Mouse (Mus musculus): ENCODE data around the gene Arhgef16. TPM values are rescaled to one million over a fixed set of nuclear protein-coding genes. Genes with fewer than 3 reads are reported as not detected.

Arhgef16 gene
- total RNA-seq, 2 experiments from 2014 or later: 1.7 to 2.4 TPM

DNA sequence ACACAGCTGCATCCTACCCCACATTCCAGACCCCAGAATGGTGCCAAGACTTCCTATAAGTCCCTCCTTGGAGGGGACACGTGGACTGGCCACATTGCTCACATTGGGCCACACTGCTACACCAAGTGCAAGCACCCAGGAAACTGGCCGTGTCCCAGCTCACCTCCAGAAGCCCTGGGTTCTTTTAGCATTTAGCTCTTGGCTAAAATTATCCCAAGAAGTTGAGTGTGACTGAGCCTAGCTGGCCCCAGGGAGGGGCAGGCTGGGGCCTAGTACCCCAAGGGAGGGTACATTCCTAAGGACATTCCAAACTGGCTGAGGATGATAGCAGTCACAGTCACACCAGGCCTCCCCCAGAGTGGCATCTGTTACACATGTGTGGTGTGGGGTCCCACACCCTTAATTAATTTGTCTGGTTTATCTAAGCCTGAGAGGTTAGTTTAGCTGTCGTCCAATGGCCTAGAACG, 7.7 kb downstream of the Arhgef16 start:
- no peak for DNase-seq

DNA sequence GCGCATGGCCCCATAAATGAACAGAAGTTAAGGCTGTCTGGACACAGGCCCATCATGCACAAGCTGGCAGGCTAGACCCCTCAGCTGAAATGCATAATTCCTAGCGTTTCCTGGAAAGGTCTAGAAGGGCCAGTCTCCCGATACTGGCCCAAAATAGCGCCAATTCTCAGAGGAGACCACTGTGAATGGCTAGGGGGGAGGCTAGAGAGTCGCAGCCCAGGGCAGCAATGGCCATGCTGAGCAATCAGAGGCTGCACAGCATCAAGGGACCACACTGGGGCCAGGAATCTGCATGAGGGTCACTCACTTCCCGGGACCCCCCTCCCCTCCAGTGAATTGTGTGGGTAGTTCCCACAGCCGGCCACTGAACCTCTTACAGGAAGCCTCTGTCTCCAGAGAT, 17.8 kb downstream of the Arhgef16 start:
- no peak for DNase-seq

DNA sequence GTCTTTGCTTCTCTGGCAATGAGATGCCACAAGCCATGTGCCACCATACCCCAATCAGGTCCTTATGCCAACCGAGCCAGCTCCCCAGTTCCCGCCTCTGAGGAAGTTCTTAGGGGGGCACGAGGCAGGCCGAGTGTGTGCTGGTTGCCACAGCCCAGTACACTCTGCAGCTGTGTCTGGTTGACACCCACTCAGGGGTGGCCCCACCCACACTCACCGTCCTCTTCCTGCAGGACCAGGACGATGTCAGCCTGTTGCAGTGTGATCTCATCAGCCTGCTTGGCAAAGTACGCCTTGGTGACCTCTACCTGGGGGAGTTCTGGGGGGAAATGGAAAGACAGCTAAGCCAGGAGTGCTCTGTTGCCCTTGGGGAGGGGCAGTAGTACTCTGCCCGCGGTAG, 22.0 kb downstream of the Arhgef16 start:
- no peak for DNase-seq

DNA sequence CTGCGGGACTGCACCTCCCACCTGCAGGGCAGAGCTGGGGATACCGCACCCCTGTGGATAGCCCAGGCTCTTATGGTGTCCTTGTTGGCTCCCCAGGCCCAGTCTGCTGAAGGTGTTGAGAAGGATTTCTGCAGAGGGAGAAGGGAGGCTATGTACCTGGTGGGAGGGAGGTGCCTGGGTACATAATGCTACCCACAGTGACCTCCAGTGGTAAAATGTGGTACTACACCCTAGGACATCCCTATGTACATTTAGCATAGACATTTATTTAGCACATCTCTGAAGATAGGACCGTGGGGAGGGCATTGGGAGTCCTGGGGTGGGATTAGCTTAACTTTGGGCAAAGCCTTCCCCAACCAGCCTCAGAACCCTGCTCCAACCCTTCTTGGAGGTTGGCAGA, 28.5 kb downstream of the Arhgef16 start:
- DNase-seq: peak; percentile 65

DNA sequence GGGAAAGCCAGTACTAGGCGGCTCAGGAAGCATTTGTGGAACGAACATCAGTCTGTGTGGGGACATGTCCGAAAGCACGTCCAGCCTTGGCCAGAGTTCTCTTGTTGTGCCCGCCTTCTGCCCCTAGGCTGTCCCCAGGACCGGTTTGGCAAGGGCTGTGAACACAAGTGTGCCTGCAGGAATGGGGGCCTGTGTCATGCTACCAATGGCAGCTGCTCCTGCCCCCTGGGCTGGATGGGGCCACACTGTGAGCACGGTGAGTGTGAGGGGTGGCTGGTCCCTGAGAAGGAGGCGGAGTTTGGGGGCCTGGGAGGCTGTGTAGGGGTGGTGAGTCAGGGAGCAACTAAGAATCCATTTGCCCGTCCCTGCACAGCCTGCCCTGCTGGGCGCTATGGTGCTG, 32.0 kb downstream of the Arhgef16 start:
- no peak for DNase-seq

DNA sequence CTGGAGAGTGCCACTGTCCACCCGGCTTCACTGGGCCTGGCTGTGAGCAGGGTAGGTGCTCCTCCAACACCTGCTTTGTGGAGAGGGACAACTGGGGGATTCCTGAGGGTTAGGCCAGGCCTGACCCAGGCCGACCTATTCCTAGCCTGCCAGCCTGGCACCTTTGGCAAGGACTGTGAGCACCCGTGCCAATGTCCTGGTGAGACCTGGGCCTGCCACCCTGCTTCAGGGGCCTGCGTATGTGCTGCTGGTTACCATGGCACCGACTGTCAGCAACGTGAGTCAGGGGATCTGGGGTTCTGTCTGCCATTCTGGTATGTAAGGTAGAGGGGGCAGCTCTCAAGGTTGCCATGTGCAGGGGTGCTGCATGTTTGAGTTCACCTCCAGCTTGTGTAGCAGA, 34.0 kb downstream of the Arhgef16 start:
- DNase-seq: no peak

DNA sequence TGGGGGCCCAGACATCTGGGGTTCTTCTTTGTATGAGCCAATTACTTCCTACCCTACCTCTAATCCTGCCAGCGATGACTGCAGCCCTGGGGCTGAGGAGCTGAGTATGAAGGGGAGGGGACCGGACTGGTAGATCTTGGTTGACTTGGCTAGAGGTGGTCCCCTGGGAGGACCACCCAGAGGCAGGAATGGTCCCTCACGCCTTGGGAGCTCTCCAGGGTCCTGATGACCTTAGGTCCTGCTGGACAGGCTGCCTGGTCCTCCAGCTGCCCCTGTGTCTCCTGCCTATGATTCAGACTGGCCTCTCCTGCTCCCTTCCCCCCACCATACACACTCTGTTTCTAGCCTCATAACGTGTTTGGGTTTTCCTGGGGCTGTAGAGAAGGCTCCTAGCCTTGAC, 39.4 kb downstream of the Arhgef16 start:
- DNase-seq: peak; percentile 33

DNA sequence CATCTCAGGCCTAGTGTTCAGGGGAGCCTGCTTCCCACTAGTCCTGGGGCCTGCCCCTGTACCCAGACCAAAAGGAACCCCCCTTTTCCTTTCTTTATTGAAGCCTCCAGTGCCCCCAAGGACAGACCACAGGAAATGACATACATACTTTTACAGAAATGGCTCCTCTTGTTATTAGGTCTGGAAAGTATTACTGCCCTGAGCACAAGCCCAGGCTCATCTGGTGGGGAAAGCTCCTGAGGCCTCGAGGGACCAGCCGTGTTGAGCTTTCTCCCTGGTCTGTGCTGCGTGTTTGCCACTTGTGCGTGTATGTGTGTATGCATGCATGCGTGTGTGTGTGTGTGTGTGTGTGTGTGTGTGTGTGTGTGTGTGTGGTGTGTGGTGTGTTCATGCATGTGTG, 40.7 kb downstream of the Arhgef16 start:
- DNase-seq: no peak

DNA sequence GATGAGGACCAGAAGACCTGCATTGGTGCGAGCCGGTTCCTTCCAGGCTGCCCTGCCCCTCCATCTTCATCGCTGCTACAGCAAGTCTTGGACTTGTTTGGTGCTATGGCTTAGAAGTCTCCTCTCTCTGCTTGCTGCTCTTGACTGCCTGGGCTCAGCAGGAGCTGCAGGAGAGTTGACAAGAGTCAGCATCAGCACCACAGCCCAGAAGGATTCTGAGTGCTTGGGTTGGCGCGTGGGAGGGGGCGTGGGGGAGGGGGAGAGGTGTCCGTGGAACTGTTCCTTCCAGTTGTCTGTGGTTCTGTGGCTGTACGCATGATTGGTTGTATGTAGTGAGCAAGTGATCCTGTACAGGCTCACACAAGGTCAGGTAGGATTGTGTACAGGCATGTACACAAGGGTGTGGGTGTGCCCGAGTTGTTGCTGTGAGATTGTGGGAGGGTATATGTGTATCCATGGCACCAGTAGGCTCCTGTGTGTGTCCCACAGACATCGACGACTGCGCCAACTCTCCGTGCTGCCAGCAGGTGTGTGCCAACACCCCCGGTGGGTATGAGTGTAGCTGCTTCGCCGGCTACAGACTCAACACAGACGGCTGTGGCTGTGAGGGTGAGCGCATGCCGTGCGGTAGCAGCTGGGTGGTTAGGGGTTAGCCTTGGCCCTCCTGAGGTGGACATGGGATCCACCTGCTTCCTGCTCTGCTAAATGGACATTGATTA, 48.8 kb downstream of the Arhgef16 start:
- DNase-seq: no peak

DNA sequence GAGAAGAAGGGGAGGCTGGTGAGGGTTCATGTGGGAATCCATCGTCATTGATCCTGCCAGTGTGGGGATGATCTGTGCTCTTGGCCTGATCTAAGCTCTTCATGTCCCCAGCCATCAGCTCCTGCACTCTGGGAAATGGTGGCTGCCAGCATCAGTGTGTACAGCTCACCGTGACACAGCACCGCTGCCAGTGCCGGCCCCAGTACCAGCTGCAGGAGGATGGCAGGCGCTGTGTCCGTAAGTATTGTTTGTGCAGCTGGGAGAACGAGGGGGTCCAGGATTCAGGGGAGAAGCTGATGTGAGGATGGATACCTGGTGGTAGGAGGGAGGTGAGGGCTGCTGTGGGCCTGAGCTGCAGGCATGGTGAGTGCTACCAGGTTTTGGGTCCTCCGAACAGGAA, 52.2 kb downstream of the Arhgef16 start:
- no peak for DNase-seq

DNA sequence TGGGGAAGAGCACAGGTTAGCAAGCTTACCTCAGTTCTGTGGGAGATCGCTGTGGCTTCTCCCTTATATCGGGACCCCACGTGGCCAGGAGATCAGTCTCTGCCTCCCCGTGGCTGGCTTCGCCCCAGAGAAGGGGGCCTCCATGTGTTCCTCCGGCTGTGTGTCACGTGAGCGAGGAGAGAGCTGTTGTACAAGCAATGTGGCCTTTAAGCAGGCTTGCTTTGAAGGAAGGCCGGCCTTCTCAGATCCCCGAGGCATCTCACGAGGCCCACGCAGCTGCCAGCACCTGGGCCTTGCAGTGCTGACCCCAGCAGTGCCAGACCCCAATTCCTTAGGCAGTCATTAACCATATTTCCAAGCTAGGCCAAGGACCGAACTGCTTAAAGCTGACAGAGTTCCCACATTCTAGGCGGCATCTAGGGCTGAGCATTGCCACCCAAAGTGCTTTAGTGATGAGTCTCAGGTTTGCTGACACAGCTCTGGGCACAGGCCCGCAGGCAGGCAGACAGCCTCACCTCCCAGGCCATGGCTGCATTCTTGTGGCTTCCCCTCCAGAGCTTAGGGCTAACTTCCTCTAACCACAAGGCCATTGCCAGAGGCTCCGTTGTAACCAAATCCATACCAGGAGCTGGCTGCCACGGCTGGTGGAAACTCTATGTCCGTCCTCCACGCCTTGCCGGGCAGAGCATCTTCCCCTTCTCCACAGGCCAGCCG, 53.2 kb downstream of the Arhgef16 start:
- DNase-seq: no peak

DNA sequence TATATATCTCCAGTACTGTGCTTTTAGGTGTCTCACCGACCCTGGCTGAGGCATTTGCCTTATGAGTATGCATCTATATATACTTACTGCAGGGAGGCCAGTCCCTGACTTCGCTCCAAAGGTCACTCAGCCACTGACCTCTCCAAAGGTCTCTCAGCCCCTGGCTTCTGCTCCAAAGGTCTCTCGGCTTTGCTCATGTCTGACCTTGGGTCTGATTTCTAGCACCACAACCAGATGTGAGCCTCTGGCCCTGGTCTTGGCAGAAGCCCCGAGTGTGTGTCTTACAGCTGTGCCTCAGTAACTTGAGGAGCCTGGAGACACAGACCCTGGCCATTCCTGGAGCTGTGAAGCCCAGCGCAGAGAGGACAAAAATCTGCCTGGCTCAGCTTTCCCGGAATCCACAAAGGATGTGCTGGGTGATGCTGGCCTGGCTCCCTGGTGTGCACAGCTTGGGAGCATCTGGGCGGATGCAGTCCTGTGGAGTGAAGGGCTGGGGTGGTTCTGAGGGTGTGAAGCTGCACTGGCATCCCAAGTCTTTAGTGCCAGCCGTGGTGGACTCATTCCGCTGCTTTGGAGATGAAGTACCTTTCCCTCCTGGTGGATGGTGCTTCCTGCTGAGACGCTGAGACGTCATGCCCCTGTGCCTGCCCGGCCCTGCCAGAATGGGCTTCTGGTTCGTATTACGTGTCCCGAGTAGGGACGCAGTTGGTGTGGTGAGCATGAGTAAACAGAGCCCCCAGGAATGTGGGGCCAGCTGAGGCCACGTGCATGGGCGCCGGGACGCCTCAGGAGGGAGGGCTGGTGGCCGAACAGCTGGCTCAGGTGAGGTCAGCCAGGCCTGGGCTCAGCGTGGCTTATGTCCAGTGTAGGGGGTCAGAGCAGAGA, 54.0 kb downstream of the Arhgef16 start:
- no peak for DNase-seq

DNA sequence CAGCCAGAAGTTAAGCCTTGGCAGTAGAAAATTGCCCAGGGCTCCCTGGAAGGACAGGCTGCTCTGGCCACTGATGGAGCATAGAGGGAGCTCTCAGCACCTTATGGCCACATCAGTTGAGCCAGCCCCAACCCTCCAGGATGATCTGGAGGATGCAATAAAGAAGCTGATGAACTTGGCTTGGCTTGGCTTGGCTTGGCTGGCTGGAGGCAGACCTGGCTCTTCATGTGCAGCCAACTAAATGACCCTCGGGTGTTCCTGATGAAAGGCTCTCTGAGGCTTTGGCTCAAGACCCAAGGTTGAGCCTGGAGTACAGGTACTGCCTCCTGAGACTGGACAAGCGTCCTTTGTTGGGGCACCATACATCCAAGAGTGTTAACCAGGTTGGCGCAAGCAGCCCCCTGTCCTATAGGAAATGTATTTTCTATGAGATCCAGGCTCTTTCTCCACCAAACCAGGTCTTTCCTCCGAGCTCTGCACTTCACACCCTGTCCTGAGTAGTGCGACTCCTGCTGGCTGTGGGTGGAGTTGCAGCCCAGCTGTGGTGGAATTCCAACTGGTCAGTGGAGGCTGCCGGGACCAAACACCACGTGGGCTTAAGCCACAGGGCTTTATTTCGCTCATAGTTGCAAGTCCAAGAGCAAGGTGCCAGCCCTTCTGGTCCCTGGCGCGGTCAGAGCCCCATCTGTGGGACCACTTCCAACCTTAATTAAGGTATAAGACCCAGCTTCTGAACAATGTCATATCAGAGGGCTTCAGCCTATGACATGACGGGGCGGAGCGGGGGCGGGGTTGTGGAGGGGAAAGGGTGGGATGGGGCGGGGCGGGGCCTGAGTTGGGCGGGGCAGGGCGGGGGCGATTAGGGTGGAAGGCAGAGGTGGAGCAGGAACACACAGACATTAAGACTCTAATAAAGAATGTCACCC, 55.1 kb downstream of the Arhgef16 start:
- DNase-seq: peak; percentile 88

DNA sequence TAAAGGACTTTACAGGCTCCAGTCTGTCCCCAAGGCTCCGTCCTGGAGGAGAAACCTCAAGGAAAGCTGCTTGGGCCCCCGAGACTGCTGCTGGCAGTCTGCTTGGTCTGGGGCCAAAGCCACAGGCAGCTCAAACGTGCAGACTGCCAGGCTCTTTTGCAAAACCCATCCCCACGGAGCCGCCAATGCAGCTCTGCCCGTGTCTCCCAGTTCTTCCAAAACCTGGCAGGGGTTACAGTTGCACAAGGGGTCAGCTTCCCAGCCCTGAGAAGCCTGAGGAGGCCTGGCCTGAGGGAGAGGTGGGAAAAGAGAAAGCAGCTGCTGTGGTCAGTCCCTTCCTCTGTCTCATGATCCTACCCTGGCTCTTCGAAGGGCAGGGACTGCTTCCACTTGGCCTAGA, 56.1 kb downstream of the Arhgef16 start:
- peak; percentile 76 for DNase-seq

DNA sequence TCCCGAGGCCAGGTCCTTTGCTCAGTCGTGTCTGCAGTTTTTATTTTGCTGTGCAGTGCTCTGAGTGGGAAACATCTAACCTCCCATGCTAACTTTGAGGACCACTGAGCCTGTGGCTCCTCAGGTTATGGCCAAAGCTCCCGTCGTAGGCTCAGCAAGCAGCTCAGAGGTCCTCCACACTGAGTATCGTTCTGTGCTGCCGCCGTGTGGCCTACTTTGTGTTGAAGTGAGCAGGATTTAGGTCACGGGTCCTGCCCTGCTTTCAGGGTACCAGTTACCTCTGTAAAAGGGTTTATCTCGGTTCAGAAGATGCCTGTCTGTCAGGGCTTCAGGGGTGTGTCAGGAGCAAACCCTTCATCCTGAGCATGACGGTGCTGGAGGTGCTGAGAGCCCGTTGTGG, 60.9 kb downstream of the Arhgef16 start:
- DNase-seq: no peak

DNA sequence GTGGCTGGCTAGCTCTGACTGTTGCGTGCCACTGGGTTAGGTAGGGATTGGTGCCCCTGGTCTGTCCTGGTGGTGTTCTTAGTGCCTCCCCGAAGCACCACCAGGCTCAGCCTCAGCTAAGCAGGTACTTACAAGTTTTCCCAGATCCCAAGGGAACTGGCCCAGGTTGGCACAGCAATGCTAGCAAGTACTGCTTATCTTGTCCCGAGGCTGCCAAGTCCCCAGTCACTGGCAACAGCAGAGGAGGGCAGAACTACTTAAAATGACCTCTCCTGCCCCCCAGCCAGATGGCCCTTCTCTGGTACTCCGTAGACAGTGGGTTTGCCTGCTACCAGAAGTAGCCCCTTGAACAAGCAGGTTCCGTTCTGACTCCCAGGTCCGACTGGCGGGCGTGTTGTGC, 62.3 kb downstream of the Arhgef16 start:
- no peak for DNase-seq

DNA sequence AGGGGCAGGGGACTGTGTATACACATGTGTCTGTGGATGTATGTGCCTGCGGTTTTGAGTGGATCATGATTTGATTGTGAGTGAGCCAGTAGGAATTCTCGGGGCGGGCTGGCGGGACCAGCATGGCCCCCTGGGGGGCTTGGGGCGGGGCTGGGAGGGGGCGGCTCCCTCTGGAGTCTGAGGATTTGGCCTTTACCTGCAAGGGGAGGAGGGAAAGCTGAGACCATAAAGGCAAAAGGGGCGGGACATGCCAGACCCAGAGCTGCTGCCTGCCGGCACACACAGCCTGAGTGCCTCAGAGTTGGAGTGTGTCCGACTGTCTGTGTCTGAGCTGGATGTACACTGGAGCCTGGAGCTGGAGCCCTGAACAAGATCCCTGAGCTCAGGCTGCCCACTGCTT, 64.2 kb downstream of the Arhgef16 start:
- DNase-seq: no peak

DNA sequence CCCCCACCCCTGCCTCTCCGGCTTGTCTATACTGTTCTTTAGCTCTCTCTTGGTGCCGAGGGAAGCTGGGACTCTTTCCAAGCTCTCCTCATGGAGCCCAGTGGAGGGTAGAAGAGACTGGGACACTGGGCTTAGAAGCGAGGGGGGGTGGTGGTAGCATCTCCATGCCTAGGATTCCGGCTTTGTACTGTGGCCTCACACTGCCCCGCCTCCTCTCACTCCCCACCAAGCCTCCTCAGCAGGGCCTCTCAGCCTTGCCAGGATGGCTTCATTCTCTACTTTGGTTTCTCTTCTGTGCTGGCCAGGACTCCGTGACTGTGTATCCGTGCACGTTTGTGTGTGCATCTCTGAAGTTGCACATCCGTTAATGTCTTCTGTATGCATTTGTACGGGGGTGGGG, 64.6 kb downstream of the Arhgef16 start:
- DNase-seq: no peak

DNA sequence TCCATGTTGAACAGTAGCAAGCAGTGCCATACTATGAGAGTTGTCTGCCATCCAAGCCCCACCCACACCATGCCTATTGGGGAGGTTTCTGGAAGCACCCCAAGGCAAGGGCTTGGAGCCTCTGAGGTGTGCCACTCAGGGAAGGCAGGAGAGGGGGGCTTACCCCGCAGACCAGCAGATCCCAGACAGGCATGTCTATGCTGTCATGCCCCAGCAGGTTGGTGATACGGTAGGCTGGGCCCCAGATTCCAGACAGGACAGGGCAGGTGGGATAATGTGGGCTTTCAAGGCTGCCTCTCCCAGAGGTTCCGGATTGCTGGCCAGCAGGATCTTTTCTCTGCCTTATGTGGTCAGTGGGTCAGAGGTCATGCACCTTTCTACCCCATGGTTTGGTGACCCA, 65.5 kb downstream of the Arhgef16 start:
- DNase-seq: no peak

DNA sequence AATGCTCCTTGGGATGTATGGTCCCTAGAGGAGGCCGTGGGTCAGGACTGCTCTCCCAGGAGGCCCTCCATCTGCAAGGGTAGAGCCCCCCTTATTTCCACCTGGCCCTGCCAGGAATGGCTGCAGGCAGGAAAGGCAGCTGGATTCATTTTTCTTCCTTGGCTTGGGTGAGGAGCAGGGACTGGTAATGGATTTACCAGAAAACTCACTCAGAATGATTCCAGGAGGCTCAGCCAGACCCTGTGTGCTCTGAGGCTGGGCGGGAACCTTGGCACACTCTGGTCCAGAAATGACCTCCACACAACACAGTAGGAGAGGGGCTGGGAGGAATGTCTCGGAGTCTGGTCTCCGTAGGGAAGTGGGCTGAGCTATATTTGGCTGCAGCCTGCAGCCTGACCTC, 69.2 kb downstream of the Arhgef16 start:
- DNase-seq: no peak

DNA sequence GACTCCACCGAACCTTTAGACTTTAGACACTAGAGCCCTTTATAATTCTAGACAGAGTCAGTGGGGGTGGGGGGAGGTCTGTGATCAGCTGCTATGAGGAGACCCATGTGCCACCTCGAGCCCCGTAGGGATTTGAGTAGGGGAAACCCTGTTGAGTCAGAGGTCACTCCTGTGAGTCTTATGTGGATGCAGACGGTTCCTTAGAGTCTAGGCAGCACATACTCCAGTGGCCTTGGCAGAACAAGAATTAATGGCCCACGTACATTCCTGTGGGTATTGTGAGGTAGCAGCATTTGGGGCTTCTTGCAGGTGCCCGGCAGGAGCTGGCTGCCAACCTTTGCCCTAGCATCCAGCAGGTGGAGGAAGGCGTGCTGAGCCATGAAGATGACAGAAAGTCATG, 70.1 kb downstream of the Arhgef16 start:
- DNase-seq: no peak

DNA sequence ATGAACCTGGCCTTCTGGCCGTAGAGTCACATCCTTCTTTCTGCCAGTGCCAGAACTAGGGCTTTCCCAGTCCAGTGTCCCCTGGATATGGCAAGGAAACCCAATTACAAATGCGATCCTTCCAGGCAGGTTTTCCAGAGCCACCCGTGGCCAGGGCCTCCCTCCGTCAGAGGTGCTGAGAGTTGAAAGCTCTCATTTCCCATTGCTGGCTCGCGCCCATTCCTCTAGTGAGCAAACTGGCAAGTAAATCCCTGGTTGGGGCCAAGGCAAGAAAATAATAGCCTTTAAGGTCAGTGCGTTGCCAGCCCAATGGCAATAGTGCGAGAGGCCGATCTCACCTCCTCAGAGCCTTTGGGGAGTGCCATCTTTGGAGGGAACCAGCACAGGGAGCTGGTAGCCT, 71.9 kb downstream of the Arhgef16 start:
- DNase-seq: no peak

All from adrenal gland, postnatal 10 days (tissue).